Mouse (Mus musculus): ENCODE data around the gene Dynlt1c. TPM values are rescaled to one million over a fixed set of nuclear protein-coding genes. Genes with fewer than 3 reads are reported as not detected.
"Not testable (repeated sequence)": the region's sequence is repeated elsewhere in the genome, so short reads cannot be mapped to it uniquely, and the experiment has no call there.

Dynlt1c gene
- polyA plus RNA-seq, 1 experiment = 55.0 TPM

GRCm38 (mm10) chr17:6640044-6640637 lies 38.7 kb downstream of the Dynlt1c start:
- not testable (repeated sequence) for H3K4me3 ChIP-seq (ENCODE audit: control insufficient read depth, insufficient read depth, low read length)
- WGBS = 88% methylated on average over 10 of the region's 10 CpGs

GRCm38 (mm10) chr17:6640771-6641429 lies 39.4 kb downstream of the Dynlt1c start:
- H3K27ac ChIP-seq (ENCODE audit: control insufficient read depth, insufficient read depth, low read length); H3K4me3 ChIP-seq (ENCODE audit: control insufficient read depth, insufficient read depth, low read length); DNase-seq; H3K36me3 ChIP-seq (ENCODE audit: control insufficient read depth, insufficient read depth, low read length); H3K4me1 ChIP-seq (replicated peaks; ENCODE audit: control insufficient read depth, insufficient read depth, low read length); H3K27me3 ChIP-seq (ENCODE audit: control insufficient read depth, insufficient read depth, low read length): not testable (repeated sequence)
- 60% methylated on average over 14 of the region's 14 CpGs for WGBS

More at GRCm38 (mm10) chr17:6640044-6640637, 38.7 kb downstream of the Dynlt1c start:
- H3K27ac ChIP-seq (ENCODE audit: control insufficient read depth, insufficient read depth, low read length); DNase-seq; H3K36me3 ChIP-seq (ENCODE audit: control insufficient read depth, insufficient read depth, low read length); H3K27me3 ChIP-seq (ENCODE audit: control insufficient read depth, insufficient read depth, low read length); H3K4me1 ChIP-seq (replicated peaks; ENCODE audit: control insufficient read depth, insufficient read depth, low read length): not testable (repeated sequence)

DNA sequence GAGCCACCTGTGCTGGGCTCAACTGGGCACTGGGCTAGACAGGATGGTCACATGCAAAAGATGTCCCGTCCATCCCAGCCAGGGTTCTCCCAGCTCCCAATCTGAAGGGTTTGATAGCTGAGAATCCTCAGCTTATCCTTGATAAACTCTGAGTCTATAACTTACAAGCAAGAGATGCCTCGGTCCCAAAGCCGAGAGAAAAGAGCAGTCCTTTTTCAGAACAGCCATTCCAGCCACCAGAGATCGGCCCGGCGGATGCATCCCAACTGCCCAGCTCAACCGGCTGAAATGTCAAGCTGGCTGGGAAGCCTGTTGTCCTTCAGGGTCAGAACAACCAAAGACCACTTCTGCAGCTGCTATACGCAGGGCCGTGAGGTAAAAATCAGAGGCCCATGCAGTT lies 42.7 kb downstream of the Dynlt1c start:
- H3K27ac ChIP-seq (ENCODE audit: control insufficient read depth, insufficient read depth, low read length) = not testable (repeated sequence)
- 98% methylated on average over 8 of the region's 9 CpGs for WGBS

DNA sequence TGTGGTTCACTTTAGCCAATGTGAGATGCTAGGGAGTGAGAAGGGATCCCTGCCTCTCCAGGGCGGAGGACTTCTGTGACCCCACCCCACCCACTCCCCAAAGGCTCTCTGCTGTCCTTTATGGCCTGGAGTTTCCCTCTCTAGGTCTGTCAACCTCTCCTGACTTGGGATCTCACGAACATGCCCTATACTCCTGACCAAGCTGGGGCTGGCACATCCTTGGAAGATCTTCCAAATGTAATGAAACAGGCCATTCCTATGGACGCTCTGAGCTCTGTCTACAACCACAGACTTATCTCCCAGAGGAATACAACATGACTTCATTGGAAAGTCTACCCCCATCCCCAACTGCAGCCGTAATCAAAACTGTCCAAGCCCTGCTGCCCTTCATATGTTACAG lies 43.2 kb downstream of the Dynlt1c start:
- not testable (repeated sequence) for DNase-seq; H3K27ac ChIP-seq (ENCODE audit: control insufficient read depth, insufficient read depth, low read length); H3K4me1 ChIP-seq (replicated peaks; ENCODE audit: control insufficient read depth, insufficient read depth, low read length); H3K27me3 ChIP-seq (ENCODE audit: control insufficient read depth, insufficient read depth, low read length); H3K36me3 ChIP-seq (ENCODE audit: control insufficient read depth, insufficient read depth, low read length); H3K4me3 ChIP-seq (ENCODE audit: control insufficient read depth, insufficient read depth, low read length)
- WGBS = 97% methylated on average over 4 of the region's 4 CpGs

More for the DNA sequence above, 42.7 kb downstream of the Dynlt1c start:
- H3K27me3 ChIP-seq (ENCODE audit: control insufficient read depth, insufficient read depth, low read length); H3K4me1 ChIP-seq (replicated peaks; ENCODE audit: control insufficient read depth, insufficient read depth, low read length); H3K36me3 ChIP-seq (ENCODE audit: control insufficient read depth, insufficient read depth, low read length); DNase-seq; H3K4me3 ChIP-seq (ENCODE audit: control insufficient read depth, insufficient read depth, low read length): not testable (repeated sequence)

GRCm38 (mm10) chr17:6645668-6646067 lies 44.2 kb downstream of the Dynlt1c start:
- H3K36me3 ChIP-seq (ENCODE audit: control insufficient read depth, insufficient read depth, low read length); DNase-seq; H3K27me3 ChIP-seq (ENCODE audit: control insufficient read depth, insufficient read depth, low read length); H3K4me1 ChIP-seq (replicated peaks; ENCODE audit: control insufficient read depth, insufficient read depth, low read length); H3K4me3 ChIP-seq (ENCODE audit: control insufficient read depth, insufficient read depth, low read length); H3K27ac ChIP-seq (ENCODE audit: control insufficient read depth, insufficient read depth, low read length): not testable (repeated sequence)
- WGBS = 73% methylated on average over 4 of the region's 4 CpGs

DNA sequence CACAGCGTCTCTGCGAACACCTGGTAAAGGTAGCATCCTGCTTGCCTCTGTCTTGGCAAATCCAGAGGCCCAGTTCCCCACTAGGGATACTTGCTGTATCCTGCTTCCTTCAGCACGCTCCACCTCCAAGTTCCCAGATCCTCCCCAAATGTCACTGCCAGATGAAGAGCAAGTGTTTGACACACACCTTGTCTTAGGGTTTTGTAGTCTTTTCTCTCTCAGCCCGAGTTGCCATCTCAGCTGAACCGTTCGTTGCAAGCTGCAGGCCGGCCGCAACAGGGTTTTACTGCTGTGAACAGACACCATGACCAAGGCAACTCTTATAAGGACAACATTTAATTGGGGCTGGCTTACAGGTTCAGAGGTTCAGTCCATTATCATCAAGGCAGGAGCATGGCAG lies 45.4 kb downstream of the Dynlt1c start:
- WGBS = 95% methylated on average over 8 of the region's 8 CpGs
- not testable (repeated sequence) for H3K4me1 ChIP-seq (replicated peaks; ENCODE audit: control insufficient read depth, insufficient read depth, low read length); H3K36me3 ChIP-seq (ENCODE audit: control insufficient read depth, insufficient read depth, low read length); DNase-seq; H3K4me3 ChIP-seq (ENCODE audit: control insufficient read depth, insufficient read depth, low read length); H3K27me3 ChIP-seq (ENCODE audit: control insufficient read depth, insufficient read depth, low read length); H3K27ac ChIP-seq (ENCODE audit: control insufficient read depth, insufficient read depth, low read length)

DNA sequence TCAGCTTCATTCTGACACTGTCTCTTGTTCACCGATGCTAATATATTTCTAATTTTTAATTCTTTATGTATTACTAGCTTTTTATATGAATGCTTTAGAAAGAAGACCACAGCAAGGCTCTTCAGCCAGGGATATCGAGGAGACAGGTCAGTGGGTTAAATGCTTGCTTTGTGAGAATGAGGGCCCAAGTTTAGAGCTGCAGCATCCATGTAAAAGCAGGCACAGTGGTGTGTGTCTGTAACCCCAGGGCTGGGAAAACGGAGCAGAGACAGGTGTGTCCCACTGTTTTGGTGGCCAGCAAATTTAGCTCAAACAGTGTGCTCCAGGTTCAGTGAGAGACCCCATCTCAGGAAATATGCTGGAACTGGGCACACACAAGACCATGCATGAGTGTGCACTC lies 46.0 kb downstream of the Dynlt1c start:
- not testable (repeated sequence) for H3K36me3 ChIP-seq (ENCODE audit: control insufficient read depth, insufficient read depth, low read length); H3K27me3 ChIP-seq (ENCODE audit: control insufficient read depth, insufficient read depth, low read length); H3K4me3 ChIP-seq (ENCODE audit: control insufficient read depth, insufficient read depth, low read length); H3K4me1 ChIP-seq (replicated peaks; ENCODE audit: control insufficient read depth, insufficient read depth, low read length); H3K27ac ChIP-seq (ENCODE audit: control insufficient read depth, insufficient read depth, low read length); DNase-seq
- WGBS = 97% methylated on average over 3 of the region's 3 CpGs

GRCm38 (mm10) chr17:6650904-6651565 lies 49.6 kb downstream of the Dynlt1c start:
- H3K27me3 ChIP-seq (ENCODE audit: control insufficient read depth, insufficient read depth, low read length); H3K27ac ChIP-seq (ENCODE audit: control insufficient read depth, insufficient read depth, low read length); H3K4me1 ChIP-seq (replicated peaks; ENCODE audit: control insufficient read depth, insufficient read depth, low read length); DNase-seq; H3K36me3 ChIP-seq (ENCODE audit: control insufficient read depth, insufficient read depth, low read length); H3K4me3 ChIP-seq (ENCODE audit: control insufficient read depth, insufficient read depth, low read length): not testable (repeated sequence)
- WGBS = 94% methylated on average over 6 of the region's 7 CpGs

- not testable (repeated sequence) for DNase-seq; H3K4me3 ChIP-seq (ENCODE audit: control insufficient read depth, insufficient read depth, low read length); H3K4me1 ChIP-seq (replicated peaks; ENCODE audit: control insufficient read depth, insufficient read depth, low read length); H3K36me3 ChIP-seq (ENCODE audit: control insufficient read depth, insufficient read depth, low read length); H3K27ac ChIP-seq (ENCODE audit: control insufficient read depth, insufficient read depth, low read length); H3K27me3 ChIP-seq (ENCODE audit: control insufficient read depth, insufficient read depth, low read length)
- 65% methylated on average over 5 of the region's 5 CpGs for WGBS
Measured at GRCm38 (mm10) chr17:6653341-6653946, 52.0 kb downstream of the Dynlt1c start.

All from thymus, adult 2 months (tissue).